Mouse (Mus musculus): ENCODE measurements at regions not wholly inside any gene's neighbourhood (a gene's known extent, or its start where the extent isn't known, plus 50 kb on each side); places are given as distances from the start of the nearest gene placed in this dataset.

- TF ChIP-seq CTCF (conservative IDR thresholded peaks at IDR 0.05; ENCODE audit: insufficient read depth, insufficient read length, low read depth, low read length) (no peak), POLR2A (IDR thresholded peaks at IDR 0.05; ENCODE audit: low read depth, low read length) (no peak)
Measured at GRCm38 (mm10) chr12:30693540-30693939, 109.3 kb downstream of the Tmem18 start.
